Mouse (Mus musculus) right cerebral cortex, adult 2 months (tissue): ENCODE measurements at regions not wholly inside any gene's neighbourhood (a gene's known extent, or its start where the extent isn't known, plus 50 kb on each side); places are given as distances from the start of the nearest gene placed in this dataset.

Experiments used
- DNase-seq, 2 experiments: peaks; one replicate each; pipeline ENCODE4 v3.0.0; 2021 to 2022; ENCODE audit warnings: low spot score in 2 of 2

DNA sequence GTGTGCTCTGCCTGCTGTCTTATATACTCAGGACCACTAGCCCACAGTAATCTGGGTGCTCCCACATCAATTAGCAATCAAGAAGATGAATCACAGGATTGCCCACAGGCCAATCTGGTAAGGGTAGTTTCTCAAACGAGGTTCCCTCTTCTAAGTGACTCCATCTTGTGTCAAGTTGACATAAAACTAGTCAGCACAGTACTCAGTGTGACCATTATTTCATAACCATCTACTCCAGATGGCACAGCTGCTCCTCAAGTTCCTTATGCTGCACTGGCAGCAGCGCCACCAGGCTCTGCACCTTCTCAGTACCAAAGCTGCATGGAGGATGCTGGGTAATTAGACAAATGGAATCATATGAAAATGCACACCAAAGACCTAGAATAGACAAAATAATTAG is 175.6 kb upstream of the B3galt2 start:
- no peak for DNase-seq

DNA sequence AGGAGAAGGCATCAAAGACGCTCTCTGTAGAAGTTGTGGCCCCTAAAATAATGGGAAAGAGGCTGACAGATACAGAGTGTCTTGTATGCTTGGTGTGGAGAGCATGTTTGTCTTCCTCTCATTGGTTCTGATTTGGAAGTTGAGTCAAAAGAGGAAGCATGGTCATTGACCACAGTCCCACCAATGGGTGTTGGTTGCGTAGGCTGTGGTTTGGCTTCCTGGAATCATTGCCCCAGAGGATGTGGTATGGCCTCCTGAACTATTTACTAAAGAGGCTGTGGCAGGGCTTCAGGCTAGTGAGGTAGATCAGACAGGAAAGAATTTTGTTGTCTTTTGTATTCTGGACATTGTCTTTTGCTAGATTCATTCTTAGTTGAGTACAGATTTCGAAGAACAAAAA is 174.4 kb upstream of the B3galt2 start:
- DNase-seq: no peak

DNA sequence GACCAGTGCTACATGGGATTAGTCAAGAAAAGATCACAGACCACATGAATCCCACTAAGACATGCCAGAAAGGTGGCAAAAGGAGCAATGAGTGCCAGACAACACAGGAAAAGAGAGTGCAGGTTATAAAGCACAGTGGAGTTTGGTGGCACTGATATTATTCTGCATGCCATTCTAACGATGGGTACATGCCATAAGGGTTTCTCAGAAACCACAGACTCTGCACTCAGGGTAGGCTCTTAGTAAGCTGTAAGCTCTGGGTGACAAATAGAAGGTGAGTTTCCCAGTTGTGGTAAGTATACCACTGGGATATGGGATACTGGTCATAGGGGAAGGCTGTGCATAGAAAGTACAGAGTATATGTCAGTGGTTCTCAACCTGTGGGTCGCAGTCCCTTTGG is 165.1 kb upstream of the B3galt2 start:
- DNase-seq: no peak

DNA sequence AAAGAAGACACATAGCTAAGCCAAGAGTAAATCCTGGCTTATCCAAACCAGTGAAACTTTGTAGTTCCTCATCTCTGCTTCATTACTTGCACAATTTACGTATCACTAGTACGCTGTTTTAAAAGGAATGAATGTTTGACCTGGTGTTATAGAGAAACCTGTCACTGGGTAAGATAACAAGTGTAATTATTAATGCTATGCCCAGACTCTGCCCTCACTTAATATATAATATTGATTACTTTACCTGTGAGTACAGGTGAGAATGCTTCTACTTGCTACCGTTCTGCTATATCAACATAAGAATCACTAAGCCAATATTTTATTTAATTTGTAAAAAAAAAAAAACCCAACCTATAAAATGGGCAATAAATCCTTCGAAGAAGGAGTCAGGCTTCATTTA is 157.1 kb upstream of the B3galt2 start:
- no peak for DNase-seq

DNA sequence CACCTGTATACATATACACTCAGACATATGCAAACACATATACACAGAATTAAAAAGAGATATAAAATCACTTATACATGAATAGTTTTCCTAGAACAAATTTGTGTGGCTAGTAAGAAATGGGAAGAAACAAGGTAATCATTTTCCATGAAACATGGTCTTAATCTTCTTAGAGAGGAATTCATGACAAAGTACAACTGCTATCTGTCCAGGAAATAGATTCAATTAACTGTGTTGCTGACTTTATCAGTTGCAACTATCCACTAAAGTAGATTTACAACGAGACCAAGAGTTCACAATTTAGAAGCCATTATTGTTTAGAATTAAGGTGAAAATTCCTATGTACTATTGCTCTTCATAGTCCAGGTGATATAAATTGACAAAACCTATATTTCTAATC is 155.5 kb upstream of the B3galt2 start:
- no peak for DNase-seq

DNA sequence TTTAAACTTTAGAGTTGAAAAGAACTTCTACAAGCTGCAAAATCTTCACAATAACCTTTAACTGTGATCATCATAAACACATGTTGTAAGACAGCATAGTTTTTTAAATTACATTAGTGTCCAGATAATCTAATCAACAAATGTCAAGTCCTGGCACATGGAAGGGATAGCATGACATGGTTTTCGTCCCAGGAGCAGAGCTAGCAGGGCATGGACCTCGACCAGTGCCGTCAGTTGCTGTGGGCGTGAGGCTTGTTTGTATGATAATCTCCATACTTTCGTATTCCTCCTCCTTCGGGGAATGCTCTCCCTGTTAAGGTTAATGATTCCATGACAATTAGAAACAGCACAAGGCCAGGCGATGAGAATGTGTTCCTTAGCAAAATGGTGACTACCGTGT is 143.4 kb upstream of the B3galt2 start:
- DNase-seq: no peak

DNA sequence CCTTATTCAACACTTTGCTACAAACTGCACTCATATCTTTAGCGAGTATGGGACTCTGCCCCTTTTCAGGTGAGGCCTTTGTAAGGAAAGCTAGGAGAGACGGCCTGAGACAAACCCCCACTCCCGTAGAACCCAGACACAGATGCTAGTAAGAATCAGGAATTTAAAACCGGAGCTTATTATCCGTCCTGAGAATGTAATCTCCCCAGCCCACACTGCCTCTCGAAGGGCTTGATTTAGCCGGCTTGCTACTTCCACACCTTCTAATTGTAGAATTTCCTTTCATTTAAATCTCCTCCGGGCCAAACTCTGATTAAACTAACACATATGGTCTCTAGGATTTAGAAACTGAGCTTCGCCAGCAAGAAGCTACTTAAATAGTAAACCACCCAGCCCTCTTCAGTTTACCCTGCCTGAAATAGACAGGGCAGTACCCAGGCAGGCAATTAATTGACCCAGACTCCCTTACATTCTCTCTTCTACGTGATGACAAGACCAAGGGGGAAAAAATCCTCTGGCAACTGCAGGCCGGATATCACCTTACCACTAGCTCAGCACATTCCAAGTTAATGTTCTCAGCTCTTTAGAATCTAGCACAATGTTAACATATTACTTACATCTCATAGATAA is 136.9 kb upstream of the B3galt2 start:
- peak; percentile 36 to 39 for DNase-seq

DNA sequence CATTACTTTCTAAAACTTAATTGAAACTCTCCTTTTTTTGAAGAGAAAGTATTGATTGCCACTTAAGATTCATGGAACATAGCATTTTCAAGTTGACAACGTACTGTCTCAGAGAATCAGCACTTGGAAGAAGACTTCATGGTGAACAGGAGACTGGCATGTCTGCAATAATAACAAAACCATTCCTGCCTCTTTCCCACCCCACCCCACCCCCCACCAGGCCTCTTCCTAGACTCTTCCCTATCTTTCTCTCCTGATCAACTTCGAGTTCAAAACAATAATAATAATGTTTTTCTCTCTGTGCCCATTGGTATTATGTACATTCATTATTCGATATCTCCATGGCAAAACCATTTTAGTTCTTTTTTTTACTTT is 136.4 kb upstream of the B3galt2 start:
- no peak for DNase-seq

DNA sequence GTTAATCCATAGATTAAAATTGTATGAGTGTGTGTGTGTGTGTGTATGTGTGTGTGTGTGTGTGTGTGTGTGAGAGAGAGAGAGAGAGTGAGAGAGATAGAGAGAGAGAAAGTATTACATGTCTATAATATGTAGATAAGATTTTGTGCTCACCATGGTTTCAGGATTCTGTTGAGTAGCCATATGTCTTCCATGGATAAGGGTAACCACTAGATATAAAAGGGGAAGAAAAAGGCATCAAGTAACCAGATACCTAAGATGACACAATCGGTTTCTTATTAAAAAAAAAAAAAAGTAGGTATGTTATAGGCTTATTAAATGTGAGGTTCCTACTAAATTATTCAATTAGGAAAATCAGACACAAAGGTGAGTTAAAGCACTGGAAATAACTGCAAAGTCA is 135.1 kb upstream of the B3galt2 start:
- no peak for DNase-seq

DNA sequence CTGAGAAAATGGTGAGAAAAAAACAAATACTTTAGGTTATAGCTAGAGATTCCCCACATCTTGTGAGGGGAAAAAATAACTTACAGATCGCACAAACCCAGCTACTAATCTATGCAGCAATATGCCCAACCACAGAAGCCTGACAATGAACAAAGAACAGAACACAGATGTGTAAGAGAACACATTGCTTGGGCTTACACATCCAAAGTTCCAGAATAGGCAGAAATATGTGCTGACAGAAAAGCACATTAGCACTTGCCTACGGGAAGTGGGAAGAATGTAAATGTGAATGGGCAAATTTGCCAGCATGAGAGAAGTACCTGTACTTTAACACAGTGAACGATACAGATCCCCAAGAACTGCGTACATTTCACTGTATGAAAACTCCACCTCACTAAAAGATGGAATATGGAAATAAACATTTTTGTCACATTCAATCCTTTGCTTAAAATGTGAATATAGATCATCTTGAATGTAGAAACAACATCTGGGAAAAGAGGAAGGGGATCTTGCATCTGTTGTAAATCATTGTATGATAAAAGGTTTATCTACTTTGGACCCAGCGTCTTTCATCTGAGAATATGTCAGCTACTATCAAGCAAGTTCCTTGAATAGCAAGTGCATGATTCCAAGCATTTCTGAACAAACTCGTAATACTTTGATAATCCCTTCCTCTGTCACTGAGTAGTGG is 116.5 kb upstream of the B3galt2 start:
- no peak for DNase-seq

DNA sequence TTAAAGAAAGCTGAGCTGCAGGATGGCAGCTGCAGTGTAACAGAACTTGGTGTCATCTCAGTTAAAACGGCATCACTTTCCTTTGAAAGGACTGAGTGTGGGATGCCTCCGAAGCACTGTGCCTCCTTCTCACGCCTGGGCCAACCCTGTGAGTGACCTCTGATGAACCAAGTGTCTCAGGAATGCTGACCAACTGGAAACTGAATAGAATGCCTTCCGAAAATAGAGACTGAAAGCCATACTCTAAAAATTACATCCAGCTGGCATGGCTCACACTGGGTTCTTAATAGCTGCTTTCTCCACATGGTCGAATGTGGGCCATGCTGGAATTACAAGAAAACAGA is 116.0 kb upstream of the B3galt2 start:
- no peak for DNase-seq

DNA sequence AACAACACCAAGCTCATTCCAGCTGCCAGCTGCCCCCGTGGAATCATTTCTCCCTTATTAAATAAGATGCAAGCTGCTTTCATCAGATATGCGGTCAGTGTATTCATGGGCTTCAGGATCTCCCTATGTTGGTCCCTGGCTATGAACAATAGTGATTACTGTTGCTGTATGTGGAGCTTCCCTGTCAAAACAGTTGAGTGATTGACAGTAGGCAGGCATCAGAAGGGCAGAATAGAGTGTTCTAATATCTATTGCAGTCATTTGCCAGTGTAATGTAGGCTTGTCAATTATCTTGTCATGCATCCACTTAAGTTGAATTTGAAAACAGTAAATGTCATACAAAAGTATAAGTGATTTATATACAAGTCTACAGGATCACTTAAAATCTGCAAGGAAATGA is 100.2 kb upstream of the B3galt2 start:
- no peak for DNase-seq

DNA sequence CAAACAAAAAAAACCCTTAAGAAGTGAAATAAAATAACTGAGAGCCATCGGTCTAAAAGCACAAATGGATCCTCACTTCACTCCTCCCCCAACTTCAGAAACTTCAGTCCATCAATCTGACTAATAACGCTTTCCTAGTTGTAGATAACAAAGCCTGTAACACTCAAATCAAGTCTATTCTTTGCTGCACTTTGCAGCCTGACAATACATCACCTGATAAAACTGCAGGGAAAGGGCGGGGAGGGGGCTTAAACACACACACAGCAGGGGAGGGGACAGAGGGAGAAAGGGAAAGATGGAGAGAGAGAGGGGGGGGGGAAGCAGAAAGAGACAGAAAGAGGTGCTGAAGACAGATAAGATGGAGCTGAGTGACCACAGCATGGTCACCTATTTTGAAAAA is 99.8 kb upstream of the B3galt2 start:
- no peak for DNase-seq
